Mouse (Mus musculus): Measurements from ENCODE around the gene Prdx5.
"Not testable (repeated sequence)": the region's sequence is repeated elsewhere in the genome, so short reads cannot be mapped to it uniquely, and the experiment has no call there.

The Prdx5 gene

DNA sequence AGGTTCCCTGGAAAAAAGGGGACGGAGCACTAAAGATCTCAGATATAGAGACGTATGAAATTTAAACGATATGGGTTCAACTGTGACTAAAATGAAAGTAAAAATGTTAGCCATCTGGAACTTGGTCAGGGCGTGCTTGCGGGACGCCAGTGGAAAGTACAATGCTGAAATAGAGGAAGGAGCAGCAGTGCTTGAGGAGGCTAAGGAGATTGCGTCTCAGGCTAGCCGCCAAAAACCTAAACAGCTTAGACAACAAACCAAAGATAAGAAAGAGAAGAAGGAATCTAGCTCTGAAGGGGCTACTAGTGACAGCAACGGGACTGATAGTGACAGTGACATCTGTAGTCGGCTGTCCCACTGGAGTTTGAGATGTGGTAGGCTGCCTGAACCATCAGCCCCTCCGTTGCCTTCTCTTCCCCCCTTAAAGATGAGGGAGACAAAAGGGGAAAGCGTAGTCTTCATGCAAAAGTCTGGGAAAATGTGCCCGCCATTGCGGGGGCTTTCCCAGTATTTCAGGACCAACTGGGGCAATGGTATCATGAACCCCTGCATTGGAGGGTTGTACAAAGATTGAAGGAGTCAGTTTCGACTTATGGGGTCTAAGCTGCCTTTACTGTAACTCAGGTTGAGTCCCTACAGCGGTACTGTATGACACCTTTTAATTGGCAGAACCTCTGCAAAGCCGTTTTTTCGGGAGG, 14.1 kb downstream of the Prdx5 start:
- not testable (repeated sequence) for DNase-seq (ENCODE audit: extremely low read depth, insufficient read length, low spot score)

DNA sequence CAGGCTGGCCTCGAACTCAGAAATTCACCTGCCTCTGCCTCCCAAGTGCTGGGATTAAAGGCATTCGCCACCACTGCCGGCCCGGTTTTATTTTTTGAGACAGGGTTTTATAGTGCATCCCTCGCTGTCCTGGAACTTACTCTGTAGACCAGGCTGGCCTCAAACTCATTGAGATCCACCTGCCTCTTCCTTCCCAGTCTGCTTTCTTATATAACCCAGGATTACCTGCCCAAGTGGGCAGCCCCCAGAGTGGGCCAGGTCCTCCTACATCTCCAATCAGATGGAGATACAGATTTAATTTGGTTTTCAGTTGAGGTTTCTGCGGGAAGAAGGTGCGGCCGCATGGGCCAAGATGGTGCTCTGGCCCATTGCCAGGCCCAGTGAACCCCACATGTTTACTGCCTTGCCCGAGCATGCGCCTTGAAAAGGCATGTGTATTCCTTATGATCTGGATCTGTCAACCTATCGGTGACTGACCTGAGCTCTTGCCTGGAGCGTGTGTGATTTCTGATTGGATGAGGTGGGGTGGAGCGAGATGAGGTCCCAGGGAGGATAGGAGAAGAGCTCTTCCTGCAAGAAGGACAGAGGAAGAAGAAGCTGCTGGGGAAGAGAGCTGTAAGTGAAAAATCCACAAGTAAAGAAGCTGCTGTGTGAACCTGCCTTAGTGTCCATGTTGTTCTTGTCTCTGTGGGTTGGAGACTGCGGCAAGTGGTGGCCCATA, 16.0 kb downstream of the Prdx5 start:
- no peak for DNase-seq (ENCODE audit: extremely low read depth, insufficient read length, low spot score)

DNA sequence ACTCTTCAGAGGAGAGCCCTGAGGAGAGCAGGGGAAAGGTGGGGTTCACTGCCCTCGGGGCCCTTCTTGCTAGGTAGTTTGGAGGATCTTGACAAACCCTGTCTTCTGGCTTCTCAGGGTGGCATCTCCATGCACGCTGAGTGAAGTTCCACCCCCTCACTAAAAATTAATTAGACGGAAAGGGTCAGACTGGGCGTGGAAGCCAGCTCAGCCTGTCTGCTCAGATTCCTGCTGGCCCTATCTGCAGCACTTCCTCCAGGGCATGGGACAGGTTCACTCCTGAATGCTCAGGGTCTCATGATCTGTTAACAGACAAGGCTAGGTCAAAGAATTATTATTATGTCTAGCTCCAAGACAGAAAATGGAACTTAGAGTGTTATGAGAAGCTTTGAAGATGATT, 17.4 kb downstream of the Prdx5 start:
- no peak for DNase-seq (ENCODE audit: extremely low read depth, insufficient read length, low spot score)

DNA sequence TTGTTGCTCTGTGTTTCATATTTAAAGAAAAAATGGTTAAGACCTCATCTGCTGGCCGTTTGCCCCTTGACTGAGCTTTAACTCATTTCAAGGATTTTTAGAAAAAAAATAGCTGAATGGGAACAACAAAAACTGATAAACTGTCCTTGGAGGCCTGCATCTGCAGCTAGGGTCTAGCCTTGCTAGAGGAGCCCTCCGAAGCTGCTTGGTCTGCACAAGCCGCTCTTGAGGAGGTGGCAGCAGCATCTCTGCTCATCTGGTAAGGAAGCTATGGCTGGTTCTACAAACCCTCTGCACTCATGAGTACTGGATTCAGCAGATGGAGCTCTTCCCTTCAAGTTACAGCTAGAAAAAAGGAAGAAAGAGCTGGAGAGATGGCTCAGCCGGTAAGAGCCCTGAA, 31.9 kb downstream of the Prdx5 start:
- DNase-seq (ENCODE audit: extremely low read depth, insufficient read length, low spot score): no peak

DNA sequence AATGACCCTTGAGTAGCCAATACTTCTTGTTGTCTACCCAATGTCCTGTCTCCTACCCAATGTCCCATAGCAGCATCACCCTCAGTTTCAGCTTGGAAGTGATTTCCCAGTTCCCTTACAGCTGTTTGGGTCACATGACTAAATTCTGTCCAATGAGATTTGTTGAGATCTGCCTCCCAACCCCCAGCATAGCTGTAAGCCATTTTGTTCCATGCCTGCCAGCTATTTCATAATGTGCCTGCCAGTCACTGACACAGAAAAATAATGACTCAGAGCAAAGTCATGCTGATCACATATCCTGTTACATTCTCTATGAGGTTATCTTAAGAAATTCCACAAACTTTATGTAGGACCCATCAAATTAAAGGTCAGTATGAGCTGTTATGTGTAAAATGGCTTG, 33.1 kb downstream of the Prdx5 start:
- peak; percentile 63 for DNase-seq (ENCODE audit: extremely low read depth, insufficient read length, low spot score)

DNA sequence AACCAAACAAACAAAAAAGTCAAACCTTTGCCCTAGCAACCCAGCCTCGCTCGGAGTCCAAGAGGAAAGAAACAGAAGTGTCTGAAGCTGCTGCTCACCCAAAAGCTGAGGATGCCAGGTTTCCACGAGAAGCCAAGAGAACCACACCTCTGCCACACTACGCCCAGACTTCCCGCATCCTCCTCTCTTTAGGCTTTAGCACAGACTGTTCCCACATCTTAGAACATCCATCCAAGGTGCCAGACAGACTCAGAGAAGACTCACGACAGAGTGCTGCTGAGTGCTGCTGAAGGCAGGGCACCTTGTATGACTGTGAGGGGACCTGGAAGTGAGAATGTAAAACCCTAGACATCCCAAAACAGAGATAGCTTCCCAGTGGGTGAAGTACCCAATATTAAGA, 34.1 kb downstream of the Prdx5 start:
- no peak for DNase-seq (ENCODE audit: extremely low read depth, insufficient read length, low spot score)

DNA sequence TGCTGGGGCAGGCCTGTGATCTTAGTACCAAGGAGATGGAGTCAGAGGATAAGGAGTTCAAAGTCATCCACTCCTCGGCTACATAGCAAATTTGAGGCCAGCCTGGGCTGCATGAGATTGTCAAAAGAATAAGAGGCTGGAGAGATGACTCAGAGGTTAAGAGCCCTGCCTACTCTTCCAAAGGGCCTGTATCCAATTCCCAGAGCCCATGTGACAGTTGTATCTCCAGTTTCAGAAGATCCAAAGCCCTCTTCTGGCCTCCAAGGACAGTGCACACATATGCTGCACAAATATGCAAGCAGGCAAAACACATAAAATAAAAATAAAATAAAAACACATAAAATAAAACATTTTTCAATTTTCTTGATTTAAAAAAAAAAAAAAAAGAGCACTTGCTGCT, 35.6 kb downstream of the Prdx5 start:
- peak; percentile 36 for DNase-seq (ENCODE audit: extremely low read depth, insufficient read length, low spot score)

DNA sequence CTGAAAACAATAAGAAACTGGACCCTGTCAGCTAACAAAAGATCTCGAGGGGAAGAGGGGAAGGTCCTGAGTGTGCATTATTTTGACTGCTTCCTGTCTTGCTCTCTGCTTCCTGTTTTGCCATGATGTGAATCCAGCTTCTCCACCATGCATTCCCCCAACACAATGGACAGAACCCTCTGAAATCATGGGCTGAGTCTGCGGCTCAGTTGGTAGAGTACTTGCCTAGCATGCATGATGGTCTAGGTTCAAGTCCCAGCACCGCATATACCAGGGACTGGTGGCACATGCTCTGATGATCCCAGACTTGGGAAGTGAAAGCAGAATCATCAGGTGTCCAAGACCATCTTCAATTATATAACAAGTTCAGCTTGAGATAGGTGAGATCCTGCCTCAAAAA, 37.2 kb downstream of the Prdx5 start:
- DNase-seq (ENCODE audit: extremely low read depth, insufficient read length, low spot score): no peak

DNA sequence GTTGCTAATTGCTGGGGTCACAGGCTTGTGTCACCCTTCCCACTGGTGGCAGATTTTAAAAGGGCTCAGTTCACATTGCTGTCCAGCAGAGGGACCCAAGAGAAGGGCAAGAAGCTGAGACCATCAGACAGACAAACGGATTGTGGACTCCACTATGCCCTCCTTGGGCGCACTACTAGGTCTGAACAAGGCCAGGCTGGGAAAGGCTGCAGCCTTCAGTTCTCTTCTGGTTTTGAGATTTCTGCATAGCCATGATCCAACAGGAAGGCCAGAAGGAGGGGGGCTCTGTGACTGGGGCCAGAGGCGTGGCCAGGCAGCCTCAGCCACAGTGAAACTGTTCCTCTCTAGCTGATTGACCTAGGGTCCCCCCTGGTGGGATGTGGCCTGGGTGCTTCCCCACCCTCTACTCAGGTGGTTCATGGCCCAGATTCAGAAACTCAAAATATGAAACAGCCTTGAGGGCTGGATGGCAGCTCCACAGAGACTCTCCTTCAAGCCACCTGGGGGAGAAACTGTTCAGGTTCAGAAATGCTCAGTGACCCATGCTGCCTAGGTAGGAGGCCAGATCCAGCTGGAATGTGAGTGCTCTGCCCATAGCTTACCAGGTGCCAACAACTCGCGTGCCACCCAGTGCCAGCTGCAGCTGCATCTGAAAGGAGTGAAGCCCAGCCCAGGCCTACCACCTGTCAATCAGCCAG, 38.2 kb downstream of the Prdx5 start:
- peak; percentile 40 for DNase-seq (ENCODE audit: extremely low read depth, insufficient read length, low spot score)

DNA sequence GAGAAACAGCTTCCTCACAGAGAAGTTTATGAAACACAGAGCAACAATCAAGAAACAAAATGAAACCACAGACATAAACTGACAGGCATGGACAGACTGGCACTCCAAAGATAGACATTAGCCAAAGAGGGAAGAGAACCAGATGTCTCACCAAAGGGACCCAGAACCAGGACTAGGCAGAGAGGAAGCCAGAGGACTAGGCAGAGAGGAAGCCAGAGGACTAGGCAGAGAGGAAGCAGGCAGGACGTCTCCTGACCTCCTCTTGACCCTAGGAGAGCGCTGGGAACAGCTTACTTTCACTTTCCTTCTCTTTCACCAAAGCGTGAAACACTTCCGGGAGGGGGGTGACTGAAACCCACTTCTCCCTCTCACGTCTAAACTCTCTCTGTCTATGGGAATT, 40.6 kb downstream of the Prdx5 start:
- DNase-seq (ENCODE audit: extremely low read depth, insufficient read length, low spot score): peak; percentile 40

DNA sequence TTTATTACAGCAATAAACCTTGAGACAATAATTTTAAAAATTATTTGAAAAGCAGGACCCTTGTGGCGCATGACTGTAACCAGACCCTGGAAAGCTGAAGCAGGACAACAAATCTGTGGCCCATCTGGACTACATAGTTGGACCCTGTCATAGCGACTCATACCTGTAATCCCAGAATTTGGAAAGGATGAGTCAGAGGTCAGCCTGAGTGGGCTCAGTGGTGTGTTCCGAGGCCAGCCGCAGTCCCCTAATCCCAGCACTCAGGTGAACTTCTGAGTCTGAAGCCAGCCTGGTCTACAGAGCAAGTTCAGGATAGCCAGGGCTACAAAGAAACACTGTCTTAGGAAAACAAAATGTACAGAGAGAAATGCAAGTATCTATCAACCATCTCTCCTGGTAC, 48.5 kb downstream of the Prdx5 start:
- no peak for DNase-seq (ENCODE audit: extremely low read depth, insufficient read length, low spot score)

DNA sequence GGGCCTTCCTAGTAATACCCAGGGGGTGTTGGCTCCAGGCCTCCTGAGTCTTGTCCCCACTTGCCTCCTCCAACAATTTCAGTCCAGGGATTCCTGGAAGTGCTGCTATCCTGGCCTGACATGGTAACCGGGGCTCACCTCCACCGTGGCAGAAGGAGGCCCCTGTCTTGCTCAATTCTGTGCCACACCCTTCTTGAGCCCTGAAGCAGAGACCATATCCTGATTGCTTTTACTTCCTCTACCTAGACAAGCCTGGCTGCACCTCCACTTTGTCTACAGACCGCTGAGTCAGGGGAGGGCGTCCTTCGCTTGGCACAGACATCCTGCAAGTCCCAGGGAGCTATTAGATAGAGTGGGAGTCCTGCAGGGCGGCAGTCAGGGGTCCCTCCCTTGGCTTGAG, 49.2 kb downstream of the Prdx5 start:
- no peak for DNase-seq (ENCODE audit: extremely low read depth, insufficient read length, low spot score)

DNA sequence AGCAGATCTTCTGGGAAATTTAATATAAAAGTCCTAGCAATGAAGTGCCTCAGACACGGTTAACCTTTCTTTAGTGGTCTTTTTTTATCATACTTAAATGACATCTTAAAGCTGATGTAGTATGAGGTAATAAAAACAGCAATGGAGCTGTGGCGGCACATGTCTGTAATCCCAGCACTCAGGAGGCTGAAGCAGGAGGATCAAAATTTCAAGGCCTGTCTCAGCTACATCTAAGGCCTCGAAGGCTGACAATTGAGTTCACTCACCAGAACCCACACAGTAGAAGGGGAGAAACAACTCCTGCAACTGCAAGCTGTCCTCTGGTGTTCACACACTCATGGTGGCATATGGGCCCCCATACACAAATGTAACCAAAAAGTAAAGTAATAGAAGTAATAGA, 49.9 kb downstream of the Prdx5 start:
- DNase-seq (ENCODE audit: extremely low read depth, insufficient read length, low spot score): no peak

DNA sequence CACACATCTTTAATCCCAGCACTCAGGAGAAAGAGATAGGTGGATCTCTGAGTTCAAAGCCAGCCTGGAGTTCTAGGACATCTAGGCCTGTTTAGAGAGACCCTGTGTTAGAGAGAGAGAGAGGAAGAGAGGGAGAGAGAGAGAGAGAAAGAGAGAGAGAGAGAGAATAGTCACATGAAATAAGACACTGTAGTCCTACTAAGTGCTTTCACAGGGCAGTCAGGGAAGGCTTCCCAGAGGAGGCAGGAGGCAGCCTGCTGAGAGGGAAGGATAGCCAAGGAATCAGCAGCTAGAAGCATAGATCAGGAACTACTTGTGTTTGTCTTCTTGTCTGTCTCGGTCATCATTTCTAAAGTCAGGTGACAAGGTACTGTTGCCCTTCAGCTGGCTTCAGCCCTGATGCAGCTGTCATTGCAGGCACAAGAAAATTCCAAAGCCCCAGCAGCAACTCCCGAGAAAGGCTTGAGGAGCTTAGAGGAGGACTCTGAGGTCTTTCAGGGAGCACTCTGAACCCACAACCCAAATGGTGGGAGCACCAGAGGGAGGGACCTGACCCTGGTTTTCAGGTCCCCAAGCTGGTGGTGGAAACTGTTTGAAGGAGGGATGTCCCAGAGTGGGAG, 50.8 kb downstream of the Prdx5 start:
- DNase-seq (ENCODE audit: extremely low read depth, insufficient read length, low spot score): no peak

DNA sequence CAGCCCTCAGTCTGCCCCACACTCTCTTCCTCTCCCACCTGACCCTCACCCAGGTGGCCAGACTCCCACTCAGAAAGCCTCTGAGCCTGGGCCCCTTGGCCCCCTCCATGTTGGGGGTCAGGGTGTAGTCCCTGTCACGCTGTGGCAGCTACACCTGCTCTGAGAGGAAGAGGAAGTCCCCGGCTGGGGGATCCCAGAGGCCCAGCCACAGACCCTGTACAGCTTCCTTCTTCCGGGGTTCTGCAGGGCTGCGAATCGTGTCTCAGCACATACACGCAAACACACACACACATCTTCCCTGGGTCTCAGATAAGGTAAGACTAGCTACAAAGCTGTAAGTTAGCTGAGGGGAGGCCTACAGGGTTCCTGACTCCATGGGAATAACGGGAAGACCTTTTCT, 51.9 kb downstream of the Prdx5 start, which contains the start of gene Ccdc88b:
Gene Ccdc88b (minus strand): TSS at position 181 of the 400 bp plus-strand sequence.
- DNase-seq (ENCODE audit: extremely low read depth, insufficient read length, low spot score): no peak

DNA sequence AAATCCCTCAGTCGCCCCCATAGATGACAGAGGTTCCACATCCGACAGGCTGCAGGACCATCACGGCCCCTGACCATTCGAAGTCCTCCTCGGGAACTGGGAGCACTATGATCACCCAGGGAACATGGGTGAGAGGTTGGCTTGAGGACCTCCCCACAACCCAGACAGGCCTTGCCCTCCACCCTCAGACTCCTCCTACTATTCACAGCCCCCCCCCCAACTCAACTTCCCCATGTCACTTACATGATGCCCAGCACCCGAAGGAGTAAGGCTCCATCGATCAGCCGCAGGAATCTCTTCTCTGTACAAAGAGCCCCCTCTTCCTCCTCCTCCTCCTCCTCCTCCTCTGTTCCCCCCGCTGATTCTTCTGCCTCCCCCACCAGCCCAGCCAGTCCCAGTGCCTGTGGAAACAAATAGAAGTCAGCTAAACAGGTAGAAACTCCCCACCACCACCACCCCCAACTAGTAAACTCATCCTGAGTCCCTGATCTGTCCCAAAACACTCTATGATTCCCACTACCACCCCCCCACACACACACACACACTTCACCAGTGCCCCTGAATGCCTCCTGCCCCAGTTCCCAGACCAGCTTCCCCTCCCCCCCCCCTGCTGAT, 52.4 kb downstream of the Prdx5 start:
- DNase-seq (ENCODE audit: extremely low read depth, insufficient read length, low spot score): no peak

DNA sequence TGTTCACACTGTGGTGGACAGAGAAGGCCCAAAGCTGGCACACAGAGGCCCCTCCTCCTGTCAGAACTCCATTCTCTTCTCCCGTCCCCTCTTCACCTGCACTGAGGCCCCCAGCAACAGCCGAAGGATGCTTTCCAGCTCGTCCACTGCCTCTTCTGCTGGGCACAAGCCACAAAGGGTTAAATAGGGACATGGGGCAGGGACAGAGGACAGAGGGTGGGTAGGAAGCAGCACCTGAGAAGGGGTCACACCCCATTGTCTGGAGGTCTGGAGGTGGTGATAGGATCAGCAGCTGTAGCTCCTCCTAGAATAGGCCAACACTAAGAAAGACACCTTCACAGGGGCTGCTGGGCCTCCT, 52.9 kb downstream of the Prdx5 start:
- DNase-seq (ENCODE audit: extremely low read depth, insufficient read length, low spot score): no peak
